Mouse (Mus musculus) embryonic stem cell, embryonic (primary cell): ENCODE results near the gene Mfn2.

Source experiments
- CTCF ChIA-PET, 4 experiments: fragments of 300-600 bp in 2 of 4; fragments of 350-600 bp in 2 of 4; sonication (Branson Sonifier 250); formaldehyde crosslinking; loops; one replicate each; lab custom pipeline; 2022; ENCODE audit warnings: inconsistent platforms in 2 of 4; lab: Charles Lee
- POLR2A ChIA-PET, 4 experiments: fragments of 300-600 bp in 2 of 4; fragments of 350-600 bp in 2 of 4; sonication (Branson Sonifier 250); formaldehyde crosslinking; loops; one replicate each; lab custom pipeline; 2022; ENCODE audit warnings: antibody characterized with exemption in 4 of 4, inconsistent platforms in 1 of 4; lab: Charles Lee

The Mfn2 gene

DNA sequence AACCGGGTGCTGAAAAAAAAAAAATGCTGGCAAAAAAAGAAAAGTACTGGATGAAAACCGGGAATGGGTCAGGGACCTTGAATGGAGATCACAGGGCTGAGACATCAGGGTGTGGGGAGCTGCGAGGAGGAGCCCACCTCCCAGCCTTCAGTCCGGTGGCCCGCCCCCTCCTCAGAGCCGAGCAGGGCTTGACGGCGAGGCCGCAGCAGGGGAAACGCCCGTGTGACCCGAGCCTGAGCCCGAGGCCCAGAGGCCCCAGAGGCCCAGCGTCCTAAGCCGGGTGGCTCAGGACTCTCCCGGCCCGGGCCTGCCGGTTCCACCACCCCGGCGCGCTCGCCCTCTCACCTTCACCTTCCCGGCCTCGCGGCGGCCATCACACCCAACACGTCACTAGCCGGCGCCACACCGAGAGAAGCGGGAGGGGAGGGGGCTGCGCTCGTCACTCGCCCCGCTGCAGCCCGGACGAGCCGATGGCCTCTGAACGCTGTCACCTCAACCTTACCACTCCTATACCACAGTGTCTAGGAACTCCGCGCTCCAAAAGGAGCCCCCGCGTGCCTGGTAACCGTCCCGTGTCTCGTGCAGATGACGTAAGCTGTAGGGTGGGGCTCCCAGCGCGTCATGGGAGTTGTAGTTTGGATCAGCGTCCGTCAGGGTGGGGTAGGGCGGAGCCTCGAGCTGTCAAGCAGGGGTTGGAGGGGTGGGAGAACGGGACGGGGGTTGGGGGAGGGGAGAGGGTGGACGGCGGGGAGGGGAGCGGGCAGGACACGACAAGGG is at the start of gene Mfn2:
Gene Mfn2, minus strand, starts transcription at position 392 of the 777 bp plus-strand sequence.
- POLR2A ChIA-PET = interaction anchor here (0.6 to 2.2 kb wide), 25 partner anchors 7 to 179 kb away, joined by 3 to 11 read pairs (median 4); partner anchors contain the start of genes Clcn6 (in 1 of the 4), Mthfr (in 1 of the 4) and Zfp933 (in 1 of the 4)

DNA sequence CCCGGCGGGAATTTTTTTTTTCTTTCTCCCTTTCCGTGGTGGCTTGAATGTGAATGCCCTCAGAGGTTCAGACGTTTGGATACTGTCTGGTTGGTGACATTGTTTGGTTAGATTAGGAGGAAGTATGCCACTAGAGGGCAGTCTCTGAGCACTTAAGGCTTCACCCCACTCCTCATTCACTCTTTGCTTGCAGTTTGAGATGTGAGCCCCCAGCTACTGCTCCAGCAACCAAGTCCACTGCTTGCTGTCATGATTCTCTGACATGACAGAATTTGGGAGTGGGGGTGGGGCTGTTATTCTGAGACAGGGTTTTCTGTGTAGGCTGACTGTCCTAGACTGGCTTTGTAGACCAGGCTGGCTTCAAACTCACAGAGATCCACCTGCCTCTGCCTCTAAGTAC is 49.1 kb upstream of the Mfn2 start:
- POLR2A ChIA-PET = interaction anchor here in 1 of 4 experiments (0.9 to 1.3 kb wide), 6 partner anchors 10 to 91 kb away, joined by 3 to 7 read pairs (median 4); partner anchors contain the start of genes Clcn6, Mthfr and Plod1
- CTCF ChIA-PET = interaction anchor here in 3 of 4 experiments (0.6 to 1.4 kb wide), 22 partner anchors 10 to 1298 kb away, joined by 3 to 11 read pairs (median 4); partner anchors contain the start of genes Fbxo2 (in 1 of the 3), Fbxo44 (in 1 of the 3), Fbxo6 (in 1 of the 3) and Nppb (in 1 of the 3)

More for the DNA sequence above, at the start of gene Mfn2:
- CTCF ChIA-PET = interaction anchor here in 3 of 4 experiments (0.6 to 2.0 kb wide), 6 partner anchors 13 to 49 kb away, joined by 3 to 8 read pairs (median 4); partner anchors contain the start of gene Plod1 (in 1 of the 3)

DNA sequence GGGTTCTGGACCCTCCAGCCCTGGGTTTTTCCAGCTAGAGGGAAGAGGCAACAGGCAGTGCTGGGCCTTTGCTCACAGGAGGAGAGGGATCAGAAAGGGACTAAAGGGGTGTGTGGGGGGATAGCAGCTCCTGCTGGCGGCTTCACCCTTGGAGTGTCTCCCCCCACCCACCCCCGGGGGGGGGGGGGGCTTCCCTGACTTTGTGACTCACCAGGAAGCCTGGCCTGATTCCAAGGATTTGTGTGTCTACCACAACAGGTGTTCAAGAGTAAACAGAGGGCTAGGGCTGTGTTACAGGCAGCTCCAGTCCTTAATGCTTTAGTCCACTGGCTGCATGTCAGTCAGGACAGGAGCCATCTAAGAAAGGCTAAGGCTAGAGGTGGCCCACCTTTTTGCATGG is 43.0 kb upstream of the Mfn2 start:
- ChIA-PET CTCF (interaction anchor here in 1 of 4 experiments (0.7 kb wide), 1 partner anchor 33 kb away, joined by 3 read pairs; no protein-coding TSS in a partner anchor), POLR2A (interaction anchor here (0.5 to 2.3 kb wide), 9 partner anchors 10 to 1829 kb away, joined by 3 to 9 read pairs (median 6); partner anchors contain the start of gene Plod1 (in 1 of the 4))

DNA sequence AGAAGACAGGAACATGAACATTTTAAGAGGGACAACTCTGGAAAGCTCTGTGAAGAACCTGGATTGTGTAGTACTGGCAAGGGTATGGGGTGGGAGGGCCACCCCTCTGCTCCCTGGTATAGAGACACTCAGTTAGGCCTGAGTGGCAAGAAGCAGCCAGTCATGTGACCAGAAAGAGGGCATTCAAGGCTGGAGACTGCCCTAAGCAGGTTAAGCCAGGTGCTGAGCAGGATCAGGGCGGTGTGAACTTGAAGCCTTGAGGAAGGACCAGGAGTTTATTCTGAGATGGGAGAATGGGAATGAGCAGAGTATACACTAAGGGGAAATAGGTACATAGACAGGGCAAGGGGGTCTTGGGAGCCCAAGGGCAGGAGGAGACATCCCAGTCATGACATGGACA is 38.5 kb upstream of the Mfn2 start:
- POLR2A ChIA-PET = interaction anchor here in 3 of 4 experiments (0.5 to 4.2 kb wide), 12 partner anchors 9 to 325 kb away, joined by 3 to 25 read pairs (median 4); partner anchors contain the start of genes Clcn6 (in 1 of the 3) and Mthfr (in 1 of the 3)
- CTCF ChIA-PET = interaction anchor here in 2 of 4 experiments (0.6 to 0.7 kb wide), 3 partner anchors 102 to 345 kb away, joined by 3 to 5 read pairs (median 3); partner anchors contain the start of gene Disp3 (in 1 of the 2)

DNA sequence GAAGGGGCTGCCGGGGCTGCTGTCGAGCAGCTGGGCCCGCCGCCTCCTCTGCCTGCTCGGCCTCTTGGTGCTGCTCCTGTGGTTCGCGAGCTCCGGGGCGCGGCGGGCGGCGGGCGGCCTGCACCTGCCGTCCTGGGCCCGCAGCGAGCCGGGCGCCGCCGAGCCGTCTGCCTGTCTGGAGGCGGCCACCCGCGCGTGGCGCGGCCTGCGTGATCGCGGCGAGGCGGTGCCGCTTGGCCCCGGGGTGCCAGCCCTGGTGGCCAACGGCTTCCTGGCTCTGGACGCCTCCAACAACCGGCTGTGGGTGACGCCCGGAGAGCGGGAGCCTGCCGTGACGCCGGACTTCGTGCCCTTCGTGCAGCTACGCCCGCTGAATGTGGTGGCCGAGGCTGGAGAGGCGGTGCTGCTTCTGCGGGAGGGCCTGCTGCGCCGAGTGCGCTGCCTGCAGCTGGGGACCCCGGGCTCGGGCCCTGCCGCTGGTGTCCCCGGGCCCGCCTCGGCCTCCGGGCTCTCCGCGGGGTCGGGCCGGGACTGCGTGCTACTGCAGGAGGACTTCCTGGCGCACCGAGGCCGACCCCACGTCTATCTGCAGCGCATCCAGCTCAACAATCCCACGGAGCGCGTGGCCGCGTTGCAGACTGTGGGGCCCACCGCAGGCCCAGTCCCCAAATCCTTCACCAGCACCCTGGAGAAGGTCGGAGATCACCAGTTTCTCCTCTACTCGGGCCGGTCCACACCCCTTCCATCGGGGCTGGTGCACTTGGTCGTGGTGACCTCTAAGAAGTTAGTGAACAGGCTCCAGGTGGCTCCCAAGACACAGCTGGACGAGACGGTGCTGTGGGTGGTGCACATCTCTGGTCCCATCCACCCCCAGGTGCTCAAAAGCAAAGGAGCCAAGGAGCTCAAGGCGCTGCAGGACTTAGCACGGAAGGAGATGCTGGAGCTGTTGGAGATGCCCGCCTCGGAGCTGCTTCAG is 36.8 kb upstream of the Mfn2 start:
- CTCF ChIA-PET = interaction anchor here in 3 of 4 experiments (0.5 to 1.9 kb wide), 8 partner anchors 12 to 226 kb away, joined by 3 to 5 read pairs (median 4); no protein-coding TSS in a partner anchor
- POLR2A ChIA-PET = interaction anchor here in 3 of 4 experiments (0.5 to 4.2 kb wide), 27 partner anchors 8 to 134 kb away, joined by 3 to 25 read pairs (median 4); partner anchors contain the start of genes Clcn6 (in 3 of the 3), Mthfr (in 3 of the 3) and Nppb (in 1 of the 3)

DNA sequence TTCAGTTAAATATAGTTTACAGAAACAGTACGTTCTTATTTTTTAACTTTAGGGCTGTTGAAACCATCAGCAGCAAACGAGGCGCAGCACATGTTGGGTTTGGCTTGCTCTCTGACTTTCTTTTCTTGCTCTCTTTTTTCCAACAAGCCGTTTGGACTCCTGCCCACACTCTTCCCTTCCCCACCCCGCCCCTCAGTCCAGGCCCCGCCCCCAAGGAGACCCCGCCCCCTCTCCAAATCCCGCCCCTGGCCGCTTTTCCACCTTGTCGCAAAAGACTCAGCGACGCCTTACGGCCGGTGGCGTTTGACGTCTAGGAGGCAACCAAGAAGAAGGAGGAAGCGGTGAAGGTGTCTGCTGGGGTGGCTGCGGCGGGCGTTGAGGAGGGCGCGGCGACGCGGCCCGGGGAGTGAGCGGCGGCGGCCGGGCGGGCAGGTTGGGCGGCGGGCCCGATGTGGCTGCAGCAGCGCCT is 36.1 kb upstream of the Mfn2 start, which contains the start of gene 2510039O18Rik:
Gene 2510039O18Rik, plus strand, starts transcription at position 320 of the 469 bp plus-strand sequence.
- POLR2A ChIA-PET = interaction anchor here in 2 of 4 experiments (0.6 to 4.2 kb wide), 12 partner anchors 9 to 134 kb away, joined by 3 to 25 read pairs (median 4); partner anchors contain the start of genes Clcn6 (in 2 of the 2) and Mthfr (in 2 of the 2)
- CTCF ChIA-PET = interaction anchor here in 3 of 4 experiments (0.6 to 1.9 kb wide), 4 partner anchors 12 to 226 kb away, joined by 3 to 5 read pairs (median 4); no protein-coding TSS in a partner anchor

DNA sequence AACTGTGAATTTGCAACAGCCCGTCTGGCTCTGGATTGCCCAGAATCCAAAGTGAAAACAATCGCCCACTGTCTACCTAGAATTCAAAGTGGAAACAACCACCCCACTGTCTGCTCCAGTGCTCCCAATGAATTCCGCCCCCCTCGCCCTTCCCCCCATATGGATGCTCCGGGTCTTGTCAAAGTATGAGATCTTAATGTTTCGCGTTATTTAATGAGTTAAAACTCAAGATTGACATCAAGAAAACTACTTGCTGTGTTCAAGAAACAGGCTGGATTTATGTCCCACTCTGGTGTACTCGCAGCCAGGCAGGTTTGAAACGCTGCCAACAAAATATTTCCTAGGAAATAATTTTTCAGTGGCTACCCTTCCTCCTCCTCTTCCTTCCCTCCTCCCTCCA is 35.6 kb upstream of the Mfn2 start:
- ChIA-PET CTCF (no interaction called here), POLR2A (no interaction called here)

DNA sequence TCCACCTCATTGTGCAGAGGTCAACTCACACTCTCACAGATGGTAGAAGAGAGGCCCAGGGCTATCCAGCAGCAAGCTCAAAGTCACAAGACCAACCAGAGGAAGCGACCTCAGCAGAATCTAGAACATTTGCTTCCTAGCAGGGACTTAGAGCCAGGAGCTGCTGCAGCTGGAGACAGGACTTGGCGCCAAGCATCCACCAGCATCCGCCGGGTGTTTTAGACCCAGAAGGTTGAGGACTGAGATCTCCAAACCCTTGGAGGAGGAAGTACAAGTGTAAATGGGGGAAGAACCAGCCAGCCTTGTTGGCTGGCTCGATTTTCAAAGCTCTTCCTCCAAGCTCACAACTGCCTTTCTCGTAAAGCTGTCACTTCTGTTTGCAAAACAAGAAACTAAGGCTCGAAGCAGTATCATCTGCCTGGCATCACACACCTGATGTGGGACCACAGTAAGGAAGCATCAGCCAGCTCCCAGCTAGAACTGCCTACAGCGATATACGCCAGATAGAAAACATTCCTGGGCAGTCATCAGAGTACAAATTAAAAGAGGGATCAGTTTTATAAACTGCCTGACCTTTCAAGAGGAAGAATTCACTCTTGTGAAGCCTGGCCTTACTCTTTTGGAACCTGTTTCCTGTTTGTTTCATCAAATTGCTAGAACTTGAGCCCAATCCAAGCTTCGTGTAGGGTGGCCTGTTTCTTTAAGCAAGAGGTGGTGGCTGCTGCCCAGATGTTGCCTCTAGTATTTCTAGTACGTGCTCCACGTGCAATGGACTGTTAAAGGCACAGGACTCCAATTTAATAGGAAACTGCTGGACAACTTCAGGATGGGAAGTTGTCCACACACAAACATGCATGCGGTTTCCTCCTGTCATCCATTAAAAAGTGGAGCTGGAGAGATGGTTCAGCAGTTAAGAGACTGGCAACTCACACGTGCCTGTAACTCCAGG is 33.9 kb upstream of the Mfn2 start:
- ChIA-PET POLR2A (interaction anchor here in 2 of 4 experiments (0.7 to 2.6 kb wide), 30 partner anchors 9 to 510 kb away, joined by 3 to 12 read pairs (median 4); partner anchors contain the start of genes Clcn6 (in 2 of the 2), Mthfr (in 2 of the 2), Mtor (in 1 of the 2) and Nppb (in 1 of the 2)), CTCF (interaction anchor here (0.5 to 2.4 kb wide), 10 partner anchors 11 to 231 kb away, joined by 3 to 11 read pairs (median 3); partner anchors contain the start of gene Mfn2 (in 1 of the 4))

DNA sequence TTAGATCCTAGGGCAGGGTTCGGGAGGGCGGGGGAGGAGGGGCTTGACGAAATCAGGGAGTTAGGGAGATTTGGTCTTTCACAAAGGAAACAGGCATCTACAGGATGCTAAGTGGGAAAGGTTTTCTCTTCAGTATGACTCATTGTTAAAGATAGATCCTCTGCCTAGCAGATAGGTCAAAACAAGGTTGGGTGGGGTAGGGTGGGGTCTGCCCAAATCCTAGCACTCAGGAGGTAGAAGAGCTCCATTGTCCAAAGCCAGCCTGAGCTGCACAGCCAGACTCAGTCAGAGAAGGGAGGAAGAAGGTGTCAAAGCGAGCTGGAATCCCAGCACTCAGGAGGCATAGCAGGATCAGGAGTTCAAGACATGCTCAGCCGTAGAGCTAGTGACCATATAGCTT is 33.0 kb upstream of the Mfn2 start:
- POLR2A ChIA-PET = interaction anchor here in 3 of 4 experiments (0.6 to 2.6 kb wide), 33 partner anchors 8 to 511 kb away, joined by 3 to 12 read pairs (median 4); partner anchors contain the start of genes Clcn6 (in 2 of the 3), Mthfr (in 2 of the 3), Mtor (in 1 of the 3) and Nppb (in 1 of the 3)
- CTCF ChIA-PET = interaction anchor here in 3 of 4 experiments (0.5 to 2.4 kb wide), 10 partner anchors 12 to 218 kb away, joined by 3 to 11 read pairs (median 3); partner anchors contain the start of gene Mfn2 (in 1 of the 3)

DNA sequence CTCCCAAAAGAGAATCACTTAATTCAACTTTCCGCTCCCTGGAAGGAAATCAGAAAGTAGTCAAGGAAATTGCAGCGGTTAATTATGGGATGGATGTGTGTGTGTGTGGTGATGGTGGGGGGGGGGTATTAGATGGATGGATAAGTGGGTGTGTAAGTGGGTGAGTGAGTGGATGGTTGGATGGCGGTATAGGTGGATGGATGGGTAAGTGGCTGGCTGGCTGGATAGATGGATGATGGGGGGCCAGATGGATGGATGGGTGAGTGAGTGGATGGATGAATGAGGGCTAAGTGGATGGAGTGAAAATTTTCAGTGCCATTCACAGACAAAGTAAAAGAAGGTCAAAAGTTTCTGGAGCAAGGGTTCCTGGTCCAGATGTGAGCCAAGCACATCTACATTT is 32.5 kb upstream of the Mfn2 start:
- CTCF ChIA-PET = interaction anchor here (0.6 to 2.4 kb wide), 10 partner anchors 12 to 218 kb away, joined by 3 to 11 read pairs (median 3); partner anchors contain the start of genes Mfn2 (in 1 of the 4) and Nppb (in 1 of the 4)
- POLR2A ChIA-PET = interaction anchor here in 3 of 4 experiments (0.6 to 2.6 kb wide), 41 partner anchors 9 to 690 kb away, joined by 3 to 12 read pairs (median 4); partner anchors contain the start of genes Clcn6 (in 1 of the 3), Mthfr (in 1 of the 3), Mtor (in 1 of the 3) and Nppb (in 1 of the 3)

DNA sequence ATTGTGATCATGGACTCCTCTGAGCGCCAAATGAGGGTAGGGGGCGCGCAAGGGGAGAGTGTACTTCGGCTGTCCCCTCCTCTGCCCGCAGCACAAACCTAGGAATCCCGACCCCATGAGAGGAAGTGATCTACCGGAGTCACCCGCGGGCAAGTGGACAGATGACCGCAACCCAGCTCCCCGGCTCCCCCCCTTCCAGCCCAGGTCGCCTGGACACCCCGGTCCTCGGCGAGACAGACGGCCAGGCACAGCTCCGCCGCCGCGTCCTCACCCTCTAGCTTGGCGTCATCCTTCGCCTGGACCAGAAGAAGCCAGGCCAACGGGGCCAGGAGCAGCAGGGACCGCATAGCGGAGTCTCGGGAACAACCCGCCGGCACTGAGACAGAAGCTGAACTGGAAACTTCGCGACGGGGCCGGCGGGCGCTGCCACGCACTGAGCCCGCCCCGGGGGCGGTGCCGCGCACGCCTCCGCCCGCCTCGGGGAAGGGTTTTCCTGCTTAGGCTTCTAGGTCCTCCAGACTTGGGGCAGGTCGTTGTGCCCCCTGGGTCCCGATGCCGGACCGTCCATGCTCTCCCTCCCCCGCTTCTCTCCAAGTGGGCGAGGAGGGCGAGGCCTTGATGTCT is 31.9 kb upstream of the Mfn2 start, which contains the start of gene Plod1:
Gene Plod1, minus strand, starts transcription at position 437 of the 624 bp plus-strand sequence.
- POLR2A ChIA-PET = interaction anchor here in 3 of 4 experiments (0.6 to 2.6 kb wide), 31 partner anchors 9 to 691 kb away, joined by 3 to 12 read pairs (median 4); partner anchors contain the start of genes Clcn6 (in 1 of the 3), Mthfr (in 1 of the 3), Nppb (in 1 of the 3) and Tardbp (in 1 of the 3)

DNA sequence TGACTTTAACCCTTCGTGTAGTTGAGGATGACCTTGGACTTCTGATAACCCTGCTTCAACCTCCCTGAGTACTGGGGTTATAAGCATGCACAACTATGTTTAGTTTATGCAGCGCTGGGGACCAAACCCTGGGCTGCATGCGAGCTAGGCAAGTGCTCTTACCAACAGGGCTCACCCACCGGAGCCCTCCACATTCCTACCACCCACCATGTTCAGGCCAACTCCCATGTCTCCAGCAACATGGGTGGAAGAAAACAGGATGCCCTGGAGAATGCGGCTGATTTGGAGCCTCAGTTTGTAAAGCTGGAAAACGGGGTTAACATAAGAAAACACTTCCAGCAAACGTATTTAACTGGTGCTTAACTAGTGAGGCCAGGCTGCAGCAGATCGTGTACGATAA is 31.4 kb upstream of the Mfn2 start:
- CTCF ChIA-PET = interaction anchor here in 3 of 4 experiments (0.6 to 2.4 kb wide), 7 partner anchors 17 to 513 kb away, joined by 3 to 11 read pairs (median 4); partner anchors contain the start of genes Mtor (in 1 of the 3) and Nppb (in 1 of the 3)
- POLR2A ChIA-PET = interaction anchor here in 3 of 4 experiments (0.7 to 2.6 kb wide), 26 partner anchors 8 to 691 kb away, joined by 3 to 7 read pairs (median 3); partner anchors contain the start of genes Clcn6 (in 1 of the 3), Mthfr (in 1 of the 3), Nppb (in 1 of the 3) and Tardbp (in 1 of the 3)

More for the DNA sequence above, 31.9 kb upstream of the Mfn2 start, which contains the start of gene Plod1:
- CTCF ChIA-PET = interaction anchor here (0.6 to 2.4 kb wide), 11 partner anchors 11 to 512 kb away, joined by 3 to 11 read pairs (median 3); partner anchors contain the start of genes Nppb (in 2 of the 4), Mfn2 (in 1 of the 4) and Mtor (in 1 of the 4)

DNA sequence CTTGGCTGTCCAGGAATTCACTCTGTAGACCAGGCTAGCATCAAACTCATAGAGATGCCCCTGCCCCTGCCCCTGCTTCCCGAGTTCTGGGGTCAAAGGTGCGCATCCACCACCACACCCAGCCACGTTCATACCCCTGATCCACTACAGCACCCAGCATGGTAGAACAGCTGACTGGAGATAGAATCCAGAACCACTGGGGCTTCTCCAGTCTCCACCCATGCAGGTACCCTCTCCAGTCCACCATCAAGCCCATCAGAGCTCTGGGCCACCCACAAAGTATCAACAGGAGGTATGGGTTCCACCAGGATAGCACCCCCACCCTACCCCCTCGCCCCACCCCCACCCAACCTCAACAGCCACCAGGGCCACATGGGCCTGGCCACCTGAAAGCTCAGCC is 30.1 kb upstream of the Mfn2 start:
- POLR2A ChIA-PET = interaction anchor here in 3 of 4 experiments (0.7 to 2.0 kb wide), 5 partner anchors 12 to 28 kb away, joined by 3 to 6 read pairs (median 3); no protein-coding TSS in a partner anchor

DNA sequence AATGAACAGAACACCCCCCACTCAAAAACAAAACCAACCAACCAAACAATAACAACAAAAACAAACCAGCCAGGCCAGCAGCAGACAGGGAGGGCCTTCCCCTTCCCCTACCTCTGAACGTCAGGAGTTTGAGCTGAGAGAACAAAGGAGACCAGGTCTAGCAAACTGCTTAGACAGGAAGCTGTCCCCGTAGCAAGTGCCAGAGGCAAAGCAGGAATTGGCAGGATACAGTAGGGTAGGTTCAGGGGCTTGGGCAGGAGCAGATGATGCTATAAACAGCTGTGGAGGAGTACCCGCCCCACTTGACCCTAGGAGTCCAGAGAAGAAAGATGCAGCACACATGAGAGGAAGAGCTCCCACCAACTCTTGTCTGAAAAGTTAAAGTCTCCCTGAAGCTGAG is 29.6 kb upstream of the Mfn2 start:
- CTCF ChIA-PET = interaction anchor here in 3 of 4 experiments (0.5 to 1.7 kb wide), 4 partner anchors 16 to 1688 kb away, joined by 3 to 4 read pairs (median 3); no protein-coding TSS in a partner anchor
- POLR2A ChIA-PET = interaction anchor here in 2 of 4 experiments (0.7 to 2.0 kb wide), 7 partner anchors 9 to 198 kb away, joined by 3 to 7 read pairs (median 4); no protein-coding TSS in a partner anchor

More for the DNA sequence above, 30.1 kb upstream of the Mfn2 start:
- CTCF ChIA-PET = interaction anchor here in 2 of 4 experiments (0.8 to 1.2 kb wide), 2 partner anchors 16 to 26 kb away, joined by 3 read pairs; no protein-coding TSS in a partner anchor
